Mouse (Mus musculus) lung, embryonic 14.5 days (tissue): Measurements from ENCODE around the gene Cd79b. TPM values are rescaled to one million over a fixed set of nuclear protein-coding genes. Genes with fewer than 3 reads are reported as not detected.
A peak's percentile ranks its signal among the peaks of the same experiment; 100 is the strongest.

Experiments used
- ATAC-seq: fragments of 200-750 bp; cut with Nextera tagmentation; 2 replicates; pipeline ENCODE4 v1.8.0; 2017; ENCODE audit warnings: mild to moderate bottlenecking, moderate TSS enrichment, moderate library complexity; ENCODE audit not compliant: insufficient read depth
- DNase-seq: peaks from one replicate; pipeline ENCODE4 v3.0.0-alpha.2; 2015
- H3K27ac ChIP-seq: fragments of 300-500 bp; sonication (generic); 2 replicates; pipeline ENCODE4 v1.5.1; 2014; ENCODE audit warnings: low read depth, mild to moderate bottlenecking, moderate library complexity
- H3K27me3 ChIP-seq: fragments of 300-500 bp; sonication (generic); 2 replicates; pipeline ENCODE4 v1.6.1; 2014; ENCODE audit warnings: low read length, control low read depth; ENCODE audit not compliant: insufficient read depth
- H3K36me3 ChIP-seq: fragments of 300-500 bp; sonication (generic); 2 replicates; pipeline ENCODE4 v1.6.1; 2014; ENCODE audit warnings: control low read depth; ENCODE audit not compliant: insufficient read depth
- H3K4me1 ChIP-seq: fragments of 300-500 bp; sonication (generic); 2 replicates; pipeline ENCODE4 v1.6.1; 2014; ENCODE audit warnings: antibody characterized with exemption, control low read depth; ENCODE audit not compliant: insufficient read depth
- H3K4me2 ChIP-seq: fragments of 300-500 bp; sonication (generic); 2 replicates; pipeline ENCODE4 v1.6.1; 2014; ENCODE audit warnings: mild to moderate bottlenecking
- H3K4me3 ChIP-seq: fragments of 300-500 bp; sonication (generic); 2 replicates; pipeline ENCODE4 v1.5.1; 2014; ENCODE audit warnings: low read depth, low read length
- H3K9ac ChIP-seq: fragments of 300-500 bp; sonication (generic); 2 replicates; pipeline ENCODE4 v1.6.1; 2014
- H3K9me3 ChIP-seq: fragments of 300-500 bp; sonication (generic); 2 replicates; pipeline ENCODE4 v1.6.1; 2016; ENCODE audit warnings: low read depth, low read length, control low read depth
- CTCF ChIP-seq: IDR thresholded peaks from 2 replicates; pipeline ENCODE4 v1.5.1; 2016; ENCODE audit warnings: antibody characterized with exemption, low read depth
- WGBS: fragments of 180-500 bp; shearing (Covaris S2); extraction: QIAGEN DNeasy Blood & Tissue Kit; methylation state at CpG from one replicate; pipeline ENCODE4 v1.1.7; 2014; 5-methylcytosine and 5-hydroxymethylcytosine counted together
- polyA plus RNA-seq: library from polyadenylated mRNA; unstranded; fragments of >200 nt; fragmentation: Nextera tagmentation; extraction: Ambion mirVana; gene quantifications from 2 replicates; pipeline ENCODE4 v1.2.1, GENCODE M21; 2014

The Cd79b gene
- polyA plus RNA-seq, 1 experiment from 2014 or later = 3.4 TPM

DNA sequence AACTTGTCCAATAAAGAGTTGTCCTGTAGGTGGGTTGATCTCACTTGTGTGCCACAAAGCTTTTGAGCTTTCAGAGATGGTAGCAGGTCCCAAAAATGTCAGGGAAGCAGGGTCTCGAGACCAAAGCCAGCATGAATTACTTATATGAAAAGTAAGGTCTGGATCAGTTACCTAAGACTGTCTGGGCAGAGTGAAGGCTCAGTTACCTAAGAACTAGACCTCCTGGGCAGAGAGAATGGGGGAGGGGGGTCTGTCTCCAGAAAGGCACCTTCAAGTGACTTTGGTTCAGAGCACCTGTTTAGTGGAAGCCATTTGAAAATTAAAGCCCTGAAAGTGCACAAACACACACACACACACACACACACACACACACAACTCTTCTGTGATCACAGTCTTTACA is 40.2 kb downstream of the Cd79b start:
- TF ChIP-seq CTCF = no peak
- Histone ChIP-seq H3K4me3 (no peak overlapping the region), H3K4me2 (no peak overlapping the region), H3K9ac (no peak overlapping the region), H3K9me3 (no peaks in the 10 kb centered on the region), H3K27me3 (no peaks in the 10 kb centered on the region), H3K4me1 (peaks cover 20% of the 10 kb centered on the region), H3K36me3 (peaks cover 6% of the 10 kb centered on the region; the same call in 1 of the 2 replicates), H3K27ac (peak overlapping the region; percentile 78)
- ATAC-seq (no peak), DNase-seq (no peak)
- WGBS = 92% methylated on average over 1 of the region's 1 CpGs

DNA sequence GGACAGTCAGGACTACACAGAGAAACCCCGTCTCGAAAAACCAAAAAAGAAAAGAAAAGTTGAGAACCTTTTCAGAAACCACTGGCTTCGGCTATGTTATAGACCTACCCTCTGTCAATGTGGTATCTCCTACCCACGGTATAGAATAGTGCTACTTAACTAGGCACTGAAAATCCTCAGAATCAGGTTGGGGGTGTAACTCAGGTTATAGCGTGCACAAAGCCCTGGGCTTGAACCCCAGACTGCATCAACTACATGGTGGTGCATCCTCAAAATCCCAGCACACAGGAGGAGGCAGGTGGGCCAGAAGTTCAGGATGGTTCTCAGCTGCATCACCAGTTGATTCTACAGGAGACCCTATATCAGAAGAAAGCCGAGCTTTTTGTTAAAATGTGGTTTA is 40.8 kb downstream of the Cd79b start:
- peaks cover 6% of the 10 kb centered on the region; the same call in 1 of the 2 replicates for H3K36me3 ChIP-seq
- peaks cover 25% of the 10 kb centered on the region for H3K4me1 ChIP-seq
- H3K9me3 ChIP-seq = no peaks in the 10 kb centered on the region
- peak overlapping the region; percentile 98; the same call in 1 of the 2 replicates for H3K4me3 ChIP-seq
- ATAC-seq = no peak
- TF ChIP-seq CTCF = no peak
- 94% methylated on average over 6 of the region's 6 CpGs for WGBS
- H3K4me2 ChIP-seq = peak overlapping the region; percentile 78
- H3K9ac ChIP-seq = 0 out of 2 replicates have a peak overlapping the region, but pooled peaks have one; percentile 60
- H3K27ac ChIP-seq = peak overlapping the region; percentile 60; the same call in 1 of the 2 replicates
- no peaks in the 10 kb centered on the region for H3K27me3 ChIP-seq
- DNase-seq = no peak

DNA sequence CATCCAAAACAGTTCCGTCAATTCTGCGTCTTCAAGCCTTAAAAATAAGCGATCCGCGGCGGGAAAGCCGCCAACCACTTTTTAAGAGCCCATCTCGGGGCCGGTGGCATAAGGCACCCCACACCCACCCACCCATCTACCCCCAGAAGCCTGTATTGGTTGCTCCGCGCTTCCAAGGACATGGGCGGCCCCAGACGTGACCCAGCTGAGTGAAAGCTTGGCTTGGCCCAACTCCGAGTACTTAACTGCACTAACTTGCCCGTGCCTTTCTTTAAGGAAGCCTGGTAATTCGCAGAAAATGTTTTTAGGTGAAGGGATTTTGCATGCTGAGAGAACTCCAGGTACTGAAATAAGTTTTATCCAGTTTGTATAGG is 41.3 kb downstream of the Cd79b start:
- no peak for TF ChIP-seq CTCF
- H3K4me1 ChIP-seq = peaks cover 30% of the 10 kb centered on the region
- peak; percentile 9; the same call in 1 of the 2 replicates for ATAC-seq
- H3K9me3 ChIP-seq = no peaks in the 10 kb centered on the region
- peak overlapping the region; percentile 78 for H3K4me2 ChIP-seq
- peak overlapping the region; percentile 98 for H3K4me3 ChIP-seq
- DNase-seq = no peak
- peaks cover 10% of the 10 kb centered on the region for H3K36me3 ChIP-seq
- WGBS = 7% methylated on average over 16 of the region's 16 CpGs
- peak overlapping the region; percentile 60 for H3K9ac ChIP-seq
- no peaks in the 10 kb centered on the region for H3K27me3 ChIP-seq
- peak overlapping the region; percentile 92 for H3K27ac ChIP-seq

DNA sequence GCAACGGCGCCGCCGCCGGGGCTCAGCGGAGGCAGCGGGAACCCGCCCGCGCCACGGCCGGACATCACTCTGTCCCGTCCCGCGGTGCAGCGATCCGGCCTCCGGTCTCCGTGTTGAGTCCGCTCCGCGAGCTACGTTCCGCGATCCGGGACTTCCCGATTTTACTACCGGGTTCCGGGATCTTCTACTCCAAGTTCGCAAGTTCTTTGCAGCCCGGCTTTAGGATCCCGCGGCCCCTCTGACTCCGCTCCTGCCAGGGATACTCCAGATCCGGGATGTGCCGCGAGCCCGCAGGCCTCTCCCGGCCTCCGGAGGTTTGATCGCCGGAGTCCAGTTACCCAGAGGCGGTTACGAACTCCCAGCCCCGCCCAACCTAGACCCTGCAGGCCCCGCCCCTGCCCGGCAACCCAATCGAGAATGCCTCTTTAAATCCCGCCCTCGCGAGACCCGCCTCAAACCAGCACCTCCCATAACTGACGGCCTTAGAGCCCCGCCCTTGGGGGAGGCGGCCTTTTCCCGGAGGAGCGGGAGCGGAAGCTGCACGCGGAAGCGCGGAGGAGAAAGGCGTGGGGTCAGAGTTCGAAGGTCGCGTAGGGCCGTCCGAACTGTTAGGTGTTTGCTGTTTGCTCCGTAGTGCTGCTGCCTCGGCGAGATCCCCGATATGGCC is 41.8 kb downstream of the Cd79b start, which contains the start of gene Smarcd2:
Gene Smarcd2, minus strand, starts transcription at position 329 of the 667 bp plus-strand sequence.
- Histone ChIP-seq H3K9me3 (no peaks in the 10 kb centered on the region), H3K27me3 (no peaks in the 10 kb centered on the region), H3K4me3 (peak within 1 kb of the TSS; percentile 98), H3K4me2 (peak within 1 kb of the TSS; percentile 89), H3K9ac (peak within 1 kb of the TSS; percentile 99), H3K36me3 (peaks cover 11% of the 10 kb centered on the region), H3K4me1 (peaks cover 32% of the 10 kb centered on the region), H3K27ac (peak within 1 kb of the TSS; percentile 98)
- TF ChIP-seq CTCF = no peak
- peak; percentile 92 for ATAC-seq
- peak; percentile 99 for DNase-seq
- WGBS = under 1% methylated on average over 72 of the region's 72 CpGs

DNA sequence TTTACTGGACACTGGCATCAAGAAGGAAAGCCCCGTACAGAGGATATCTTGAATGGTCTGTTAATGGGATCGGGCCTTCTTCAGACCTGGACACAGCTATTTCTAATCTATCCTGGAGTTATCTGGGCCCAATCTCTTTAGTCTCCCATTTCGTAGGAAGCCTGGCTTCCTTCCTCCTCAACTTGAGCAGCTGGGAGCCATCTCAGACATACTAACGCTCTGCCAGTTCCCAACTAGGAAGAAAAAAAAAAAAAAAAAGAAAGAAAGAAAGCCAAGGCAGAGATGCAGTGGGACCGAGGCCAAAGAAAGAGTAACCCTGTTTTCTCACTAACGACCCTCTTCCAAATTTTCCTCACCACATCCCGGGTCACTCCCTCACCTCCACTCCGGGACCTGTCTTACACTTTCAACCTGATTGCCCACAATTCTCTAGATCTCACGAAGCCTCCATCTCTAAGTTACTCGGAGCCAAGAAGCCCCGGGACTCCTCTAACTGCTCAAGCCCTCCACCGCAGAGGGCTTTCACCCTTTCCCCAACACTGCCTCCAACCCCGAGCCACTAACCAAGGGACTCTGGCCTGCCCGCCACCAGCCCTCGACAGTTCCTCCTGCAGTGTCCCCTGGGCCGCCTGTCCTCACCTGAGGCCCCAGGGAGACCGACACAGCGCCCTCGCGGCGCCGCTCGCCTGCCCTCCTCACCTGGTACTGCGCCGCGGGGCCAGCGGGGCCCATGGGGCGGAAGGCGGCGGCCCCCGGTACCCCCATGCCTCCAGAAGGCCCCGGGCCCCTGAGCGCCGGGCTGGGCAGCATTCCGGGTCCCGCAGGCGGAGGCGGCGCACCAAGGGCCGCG is 42.5 kb downstream of the Cd79b start:
- peak overlapping the region; percentile 98 for H3K4me3 ChIP-seq
- H3K4me2 ChIP-seq = peak overlapping the region; percentile 89
- peaks cover 18% of the 10 kb centered on the region for H3K36me3 ChIP-seq
- peak overlapping the region; percentile 99 for H3K9ac ChIP-seq
- H3K4me1 ChIP-seq = peaks cover 32% of the 10 kb centered on the region
- under 1% methylated on average over 41 of the region's 41 CpGs for WGBS
- peak overlapping the region; percentile 98 for H3K27ac ChIP-seq
- ATAC-seq (peak; percentile 19; the same call in 1 of the 2 replicates), DNase-seq (peak; percentile 85)
- H3K27me3 ChIP-seq = no peaks in the 10 kb centered on the region
- TF ChIP-seq CTCF = no peak
- H3K9me3 ChIP-seq = no peaks in the 10 kb centered on the region

DNA sequence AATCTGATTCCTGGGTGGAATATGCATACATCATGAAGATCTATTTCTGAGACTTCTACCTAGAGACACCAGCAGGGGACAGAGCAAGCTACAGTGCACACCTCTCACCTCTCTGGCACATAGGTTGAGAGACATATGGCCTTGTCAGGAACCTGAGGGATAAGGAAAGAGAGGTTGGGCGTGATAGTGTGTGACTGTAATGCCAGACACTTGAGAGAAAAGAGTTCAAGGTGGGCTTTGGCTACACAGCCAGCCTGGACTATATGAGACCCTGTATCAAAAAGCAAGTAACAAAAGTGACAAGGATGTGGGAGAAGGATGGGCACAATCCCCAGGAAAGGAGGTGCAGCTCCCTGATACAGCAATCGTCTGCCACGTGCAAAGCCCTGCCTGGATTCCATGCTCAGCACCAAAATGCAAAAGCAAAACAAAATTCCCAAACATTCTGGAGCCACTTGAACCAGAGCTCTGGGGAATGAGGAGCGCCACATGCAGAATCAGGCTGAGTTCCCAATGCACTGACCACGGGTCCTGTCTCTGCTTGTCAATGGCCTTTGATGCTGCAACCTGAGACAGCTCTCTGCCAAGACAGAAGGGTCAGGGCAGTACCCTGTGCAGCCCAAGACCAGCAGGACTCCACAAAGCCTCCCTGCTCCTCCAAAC is 43.3 kb downstream of the Cd79b start:
- Histone ChIP-seq H3K4me2 (peak overlapping the region; percentile 89), H3K4me1 (peaks cover 32% of the 10 kb centered on the region), H3K27me3 (no peaks in the 10 kb centered on the region), H3K4me3 (peak overlapping the region; percentile 98), H3K36me3 (peaks cover 26% of the 10 kb centered on the region), H3K27ac (peak overlapping the region; percentile 98), H3K9ac (peak overlapping the region; percentile 99), H3K9me3 (no peaks in the 10 kb centered on the region)
- ATAC-seq (no peak), DNase-seq (peak; percentile 47)
- TF ChIP-seq CTCF = peak; percentile 31; the same call in 1 of the 2 replicates
- WGBS = 13% methylated on average over 5 of the region's 5 CpGs
